Mouse (Mus musculus): ENCODE data around the gene Draxin. TPM values are rescaled to one million over a fixed set of nuclear protein-coding genes. Genes with fewer than 3 reads are reported as not detected.
"Not testable (repeated sequence)": the region's sequence is repeated elsewhere in the genome, so short reads cannot be mapped to it uniquely, and the experiment has no call there.

Draxin gene
- polyA plus RNA-seq, 1 experiment from 2014 or later: 12.0 TPM

DNA sequence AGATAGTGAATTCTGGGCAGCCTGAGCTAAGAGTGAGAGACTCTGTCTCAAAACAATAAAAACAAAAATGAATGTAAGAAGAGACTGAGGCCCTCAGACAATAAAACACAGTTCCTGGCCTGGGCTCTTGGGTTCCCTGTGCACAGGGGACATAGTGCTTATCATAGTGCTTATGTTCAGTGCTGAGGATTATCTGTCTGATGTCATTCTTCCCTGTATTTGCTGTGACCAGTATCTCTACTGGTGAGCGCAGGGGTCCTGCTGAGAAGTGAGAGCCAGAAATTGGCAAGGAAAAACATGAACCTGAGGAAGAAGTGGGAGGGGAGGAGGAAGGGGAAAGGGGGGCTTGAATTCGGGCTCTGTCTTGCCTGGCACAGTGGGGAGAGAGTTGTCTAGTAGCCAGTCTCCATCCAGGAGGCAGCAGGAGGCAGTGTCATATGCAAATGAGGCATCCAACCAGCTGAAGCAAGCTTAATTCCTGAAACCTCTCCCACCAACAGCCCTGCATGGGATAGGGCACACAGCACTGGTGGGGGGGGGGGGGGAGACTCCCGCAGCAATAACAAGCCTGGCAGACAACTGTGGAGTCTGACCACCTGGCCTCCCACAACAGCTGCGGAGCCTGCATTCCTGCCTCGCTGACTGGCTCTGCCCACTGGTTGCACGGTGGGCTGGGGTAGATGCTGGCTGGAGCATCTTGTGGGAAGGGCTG lies 8.4 kb downstream of the Draxin start:
- H3K27ac ChIP-seq (ENCODE audit: low read depth, low read length): peak overlapping the region; percentile 80
- no peaks in the 10 kb centered on the region for H3K27me3 ChIP-seq (replicated peaks; ENCODE audit: control insufficient read depth, insufficient read depth, low read length)
- peak overlapping the region; percentile 38; the same call in 1 of the 2 replicates for H3K9ac ChIP-seq (ENCODE audit: low read depth, low read length)
- H3K4me3 ChIP-seq (ENCODE audit: low read length): no peak overlapping the region
- ATAC-seq: peak; percentile 85
- H3K9me3 ChIP-seq (ENCODE audit: control insufficient read depth, low read length): no peaks in the 10 kb centered on the region
- WGBS: 9% methylated on average over 6 of the region's 6 CpGs
- H3K4me2 ChIP-seq (ENCODE audit: low read length): no peak overlapping the region
- peaks cover 23% of the 10 kb centered on the region for H3K4me1 ChIP-seq (ENCODE audit: control insufficient read depth, insufficient read depth, low read depth, low read length)
- H3K36me3 ChIP-seq (ENCODE audit: control insufficient read depth, insufficient read depth, low read length): no peaks in the 10 kb centered on the region

DNA sequence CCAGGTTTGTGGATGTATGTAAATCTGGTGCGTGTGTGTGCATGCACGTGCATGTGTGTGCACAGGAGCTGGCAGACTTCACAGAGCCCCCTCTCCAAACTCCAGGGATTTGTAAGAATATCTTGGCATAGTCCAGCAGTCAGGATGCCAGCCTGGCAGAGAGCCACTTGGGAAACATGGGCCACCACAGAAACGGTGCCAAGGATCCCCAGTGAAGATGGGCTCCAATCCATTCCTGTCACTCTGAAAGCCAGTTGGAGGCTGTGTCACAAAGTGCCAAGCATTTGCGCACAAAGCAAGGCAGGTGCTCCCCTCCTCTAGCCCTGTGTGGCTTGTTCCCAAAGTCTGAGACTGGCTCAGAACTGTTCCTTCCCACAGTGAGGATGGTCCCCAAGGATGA lies 9.1 kb downstream of the Draxin start:
- Histone ChIP-seq H3K4me3 (ENCODE audit: low read length) (no peak overlapping the region), H3K4me1 (ENCODE audit: control insufficient read depth, insufficient read depth, low read depth, low read length) (peaks cover 23% of the 10 kb centered on the region), H3K9me3 (ENCODE audit: control insufficient read depth, low read length) (no peaks in the 10 kb centered on the region), H3K36me3 (ENCODE audit: control insufficient read depth, insufficient read depth, low read length) (no peaks in the 10 kb centered on the region), H3K9ac (ENCODE audit: low read depth, low read length) (no peak overlapping the region), H3K27ac (ENCODE audit: low read depth, low read length) (peak overlapping the region; percentile 80), H3K4me2 (ENCODE audit: low read length) (no peak overlapping the region), H3K27me3 (replicated peaks; ENCODE audit: control insufficient read depth, insufficient read depth, low read length) (no peaks in the 10 kb centered on the region)
- peak; percentile 77 for ATAC-seq
- 48% methylated on average over 4 of the region's 4 CpGs for WGBS

DNA sequence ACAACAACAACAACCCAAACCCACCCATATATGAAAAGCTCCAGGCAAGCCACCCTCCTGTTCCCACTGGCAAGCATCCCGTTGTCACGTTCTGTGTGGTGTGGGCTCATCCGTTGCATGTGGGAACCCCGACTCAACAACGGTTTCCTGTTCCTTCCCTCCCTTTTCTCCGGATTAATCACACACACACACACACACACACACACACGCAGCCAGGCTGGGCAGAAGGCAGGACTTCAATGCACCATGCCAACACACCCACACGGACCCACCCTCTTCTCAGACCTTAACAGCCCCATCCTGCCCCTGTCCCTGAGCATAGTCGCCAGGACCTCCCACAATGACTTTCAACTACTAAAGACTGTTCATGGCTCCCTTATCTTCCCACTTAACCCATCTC lies 9.9 kb downstream of the Draxin start:
- no peaks in the 10 kb centered on the region for H3K27me3 ChIP-seq (replicated peaks; ENCODE audit: control insufficient read depth, insufficient read depth, low read length)
- WGBS: 60% methylated on average over 9 of the region's 9 CpGs
- H3K9ac ChIP-seq (ENCODE audit: low read depth, low read length): no peak overlapping the region
- H3K4me1 ChIP-seq (ENCODE audit: control insufficient read depth, insufficient read depth, low read depth, low read length): peaks cover 24% of the 10 kb centered on the region
- no peak overlapping the region for H3K4me3 ChIP-seq (ENCODE audit: low read length)
- H3K36me3 ChIP-seq (ENCODE audit: control insufficient read depth, insufficient read depth, low read length): no peaks in the 10 kb centered on the region
- no peak for ATAC-seq
- H3K4me2 ChIP-seq (ENCODE audit: low read length): no peak overlapping the region
- H3K9me3 ChIP-seq (ENCODE audit: control insufficient read depth, low read length): no peaks in the 10 kb centered on the region
- peak overlapping the region; percentile 73 for H3K27ac ChIP-seq (ENCODE audit: low read depth, low read length)

DNA sequence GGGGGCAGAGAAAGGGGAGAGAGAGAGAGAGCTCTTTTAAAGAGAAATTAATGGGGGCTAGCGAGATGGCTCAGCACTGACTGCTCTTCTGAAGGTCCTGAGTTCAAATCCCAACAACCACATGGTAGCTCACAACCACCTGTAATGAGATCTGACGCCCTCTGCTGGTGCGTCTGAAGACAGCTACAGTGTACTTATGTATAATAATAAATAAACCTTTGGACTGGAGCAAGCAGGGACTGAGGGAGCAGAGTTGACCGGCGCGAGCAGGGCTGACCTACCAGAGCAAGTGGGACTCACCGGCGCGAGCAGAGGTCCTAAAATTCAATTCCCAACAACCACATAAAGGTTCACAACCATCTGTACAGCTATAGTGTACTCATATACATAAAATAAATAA lies 10.9 kb downstream of the Draxin start:
- ATAC-seq; H3K4me2 ChIP-seq (ENCODE audit: low read length); H3K4me3 ChIP-seq (ENCODE audit: low read length); H3K27ac ChIP-seq (ENCODE audit: low read depth, low read length); H3K9ac ChIP-seq (ENCODE audit: low read depth, low read length); H3K27me3 ChIP-seq (replicated peaks; ENCODE audit: control insufficient read depth, insufficient read depth, low read length); H3K9me3 ChIP-seq (ENCODE audit: control insufficient read depth, low read length); H3K36me3 ChIP-seq (ENCODE audit: control insufficient read depth, insufficient read depth, low read length): not testable (repeated sequence)
- WGBS: 88% methylated on average over 9 of the region's 9 CpGs
- H3K4me1 ChIP-seq (ENCODE audit: control insufficient read depth, insufficient read depth, low read depth, low read length): peaks cover 31% of the 10 kb centered on the region

DNA sequence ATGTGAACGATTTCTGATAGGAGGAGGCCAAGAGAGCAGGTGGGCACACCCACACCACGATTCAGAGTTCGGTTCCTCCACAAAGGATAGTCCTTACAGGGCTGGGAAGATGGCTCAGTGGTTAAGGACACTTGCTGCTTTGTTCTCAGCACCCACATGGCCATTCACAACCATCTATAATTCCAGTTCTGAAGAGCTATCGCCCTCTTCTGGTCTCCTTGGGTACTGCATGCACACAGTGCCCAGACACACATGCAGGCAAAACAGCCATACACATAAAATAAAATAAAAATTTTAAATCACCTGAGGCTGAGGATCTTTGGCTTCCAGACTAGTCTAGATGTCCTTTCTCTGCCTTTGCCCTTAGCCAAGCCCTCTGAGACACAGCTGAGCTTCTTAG lies 13.1 kb downstream of the Draxin start:
- H3K27me3 ChIP-seq (replicated peaks; ENCODE audit: control insufficient read depth, insufficient read depth, low read length): no peaks in the 10 kb centered on the region
- H3K4me1 ChIP-seq (ENCODE audit: control insufficient read depth, insufficient read depth, low read depth, low read length): peaks cover 19% of the 10 kb centered on the region
- no peak overlapping the region for H3K27ac ChIP-seq (ENCODE audit: low read depth, low read length)
- H3K9me3 ChIP-seq (ENCODE audit: control insufficient read depth, low read length): no peaks in the 10 kb centered on the region
- H3K36me3 ChIP-seq (ENCODE audit: control insufficient read depth, insufficient read depth, low read length): peaks cover under 1% of the 10 kb centered on the region; the same call in 1 of the 2 replicates
- WGBS: 78% methylated on average over 4 of the region's 4 CpGs
- no peak for ATAC-seq
- no peak overlapping the region for H3K9ac ChIP-seq (ENCODE audit: low read depth, low read length)
- H3K4me3 ChIP-seq (ENCODE audit: low read length): no peak overlapping the region
- H3K4me2 ChIP-seq (ENCODE audit: low read length): no peak overlapping the region

DNA sequence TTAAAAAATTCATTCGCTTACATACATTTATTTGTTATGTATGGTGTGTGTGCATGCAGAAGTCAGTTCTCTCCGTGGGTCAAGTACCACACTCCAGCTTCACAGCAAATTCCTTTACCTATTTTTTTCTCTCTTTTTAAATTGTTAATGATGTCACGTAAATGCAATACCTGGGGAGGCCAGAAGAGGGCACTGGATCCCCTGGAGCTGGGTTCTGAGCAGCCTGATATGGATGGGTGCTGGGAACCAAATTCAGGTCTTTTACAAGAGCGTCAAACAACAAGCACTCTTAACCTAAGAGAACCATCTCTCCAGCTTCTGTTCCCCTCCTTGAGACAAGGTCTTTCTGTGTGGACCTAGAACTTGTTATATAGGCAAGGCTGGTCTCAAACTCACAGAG lies 13.8 kb downstream of the Draxin start:
- Histone ChIP-seq H3K27ac (ENCODE audit: low read depth, low read length) (no peak overlapping the region), H3K9ac (ENCODE audit: low read depth, low read length) (no peak overlapping the region), H3K36me3 (ENCODE audit: control insufficient read depth, insufficient read depth, low read length) (peaks cover 4% of the 10 kb centered on the region; the same call in 1 of the 2 replicates), H3K9me3 (ENCODE audit: control insufficient read depth, low read length) (no peaks in the 10 kb centered on the region), H3K4me3 (ENCODE audit: low read length) (no peak overlapping the region), H3K27me3 (replicated peaks; ENCODE audit: control insufficient read depth, insufficient read depth, low read length) (no peaks in the 10 kb centered on the region), H3K4me2 (ENCODE audit: low read length) (no peak overlapping the region), H3K4me1 (ENCODE audit: control insufficient read depth, insufficient read depth, low read depth, low read length) (peaks cover 14% of the 10 kb centered on the region)
- 76% methylated on average over 4 of the region's 4 CpGs for WGBS
- no peak for ATAC-seq

DNA sequence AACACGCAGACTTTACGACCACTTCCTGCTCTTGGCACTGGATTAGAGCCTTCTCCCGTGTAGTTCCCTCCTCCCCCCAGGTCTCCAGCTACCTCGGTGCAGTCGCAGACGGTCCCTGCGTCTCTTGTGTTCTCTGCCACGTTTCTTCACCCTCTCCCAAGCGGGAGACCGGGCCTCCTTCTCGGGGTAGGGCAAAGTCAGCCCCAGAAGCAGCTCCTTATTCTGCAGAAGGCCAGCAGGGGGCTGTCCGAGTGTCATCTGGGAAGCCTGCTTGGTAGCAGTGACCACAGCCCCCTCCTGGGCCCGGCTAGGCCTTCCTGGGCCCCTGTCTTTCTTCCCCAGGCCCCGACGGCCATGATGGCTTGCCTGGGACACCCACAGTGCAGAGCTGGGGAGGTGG lies 15.0 kb downstream of the Draxin start:
- H3K9me3 ChIP-seq (ENCODE audit: control insufficient read depth, low read length): no peaks in the 10 kb centered on the region
- ATAC-seq: peak; percentile 4; the same call in 1 of the 2 replicates
- peak overlapping the region; percentile 73; the same call in 1 of the 2 replicates for H3K27ac ChIP-seq (ENCODE audit: low read depth, low read length)
- whole genome bisulfite sequencing: 7% methylated on average over 15 of the region's 15 CpGs
- peaks cover 4% of the 10 kb centered on the region; the same call in 1 of the 2 replicates for H3K36me3 ChIP-seq (ENCODE audit: control insufficient read depth, insufficient read depth, low read length)
- peak overlapping the region; percentile 51 for H3K9ac ChIP-seq (ENCODE audit: low read depth, low read length)
- H3K4me2 ChIP-seq (ENCODE audit: low read length): no peak overlapping the region
- H3K27me3 ChIP-seq (replicated peaks; ENCODE audit: control insufficient read depth, insufficient read depth, low read length): no peaks in the 10 kb centered on the region
- peaks cover 9% of the 10 kb centered on the region for H3K4me1 ChIP-seq (ENCODE audit: control insufficient read depth, insufficient read depth, low read depth, low read length)
- no peak overlapping the region for H3K4me3 ChIP-seq (ENCODE audit: low read length)

DNA sequence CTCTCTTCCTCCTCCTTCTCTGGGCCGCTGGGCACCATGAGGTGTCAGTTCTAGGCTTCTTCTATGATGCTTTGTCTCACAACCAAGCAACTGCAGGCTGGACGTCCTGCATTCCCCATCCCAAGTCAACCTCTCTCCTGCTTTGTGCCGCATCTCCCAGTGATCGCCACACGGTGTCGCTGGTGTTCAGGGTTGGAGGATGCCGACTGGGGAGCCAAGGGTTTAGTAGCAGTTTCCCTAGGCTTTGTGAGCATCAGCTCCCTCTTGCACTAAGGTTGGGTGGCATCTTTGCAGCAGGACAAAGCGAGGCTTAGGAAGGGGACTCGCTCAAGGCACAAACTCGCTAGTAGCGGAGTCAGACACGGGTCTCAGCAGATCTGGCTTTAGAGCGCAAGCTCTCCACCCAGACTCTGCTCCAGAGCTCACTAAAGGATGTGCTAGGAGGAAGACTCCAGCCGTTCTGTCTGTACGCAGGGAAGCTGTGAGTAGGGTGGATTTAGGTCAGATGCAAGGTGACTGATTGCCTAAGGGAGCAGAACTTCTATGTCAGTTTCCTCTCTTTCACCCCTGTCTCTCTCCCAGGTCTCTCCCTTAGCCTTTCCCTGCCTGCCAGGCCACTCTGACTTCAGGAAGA lies 15.6 kb downstream of the Draxin start:
- Histone ChIP-seq H3K4me3 (ENCODE audit: low read length) (no peak overlapping the region; the same call in 1 of the 2 replicates), H3K27me3 (replicated peaks; ENCODE audit: control insufficient read depth, insufficient read depth, low read length) (no peaks in the 10 kb centered on the region), H3K4me1 (ENCODE audit: control insufficient read depth, insufficient read depth, low read depth, low read length) (peaks cover 9% of the 10 kb centered on the region), H3K36me3 (ENCODE audit: control insufficient read depth, insufficient read depth, low read length) (peaks cover 4% of the 10 kb centered on the region; the same call in 1 of the 2 replicates), H3K27ac (ENCODE audit: low read depth, low read length) (peak overlapping the region; percentile 73), H3K9me3 (ENCODE audit: control insufficient read depth, low read length) (no peaks in the 10 kb centered on the region), H3K4me2 (ENCODE audit: low read length) (peak overlapping the region; percentile 20; the same call in 1 of the 2 replicates), H3K9ac (ENCODE audit: low read depth, low read length) (peak overlapping the region; percentile 41; the same call in 1 of the 2 replicates)
- WGBS: 4% methylated on average over 15 of the region's 15 CpGs
- peak; percentile 77 for ATAC-seq

DNA sequence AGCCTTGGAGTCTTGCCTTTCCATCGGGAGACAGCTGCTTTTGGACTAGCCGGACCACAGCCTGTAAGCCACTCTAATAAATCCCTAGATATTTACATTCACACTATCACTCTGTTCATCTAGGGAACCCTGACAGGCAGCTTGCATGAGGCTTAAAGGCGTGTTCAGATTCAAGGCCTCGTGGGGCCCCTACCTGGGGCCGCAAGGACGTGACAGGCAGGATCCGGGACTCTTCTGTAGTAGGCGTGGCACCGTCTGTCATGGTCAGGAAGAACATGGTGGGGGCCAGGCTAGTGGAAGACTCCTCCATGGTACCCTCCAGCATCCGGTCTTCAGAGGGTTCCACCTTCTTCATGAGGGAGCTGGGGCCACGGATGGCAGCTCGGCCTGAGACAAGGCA lies 18.0 kb downstream of the Draxin start:
- no peak overlapping the region for H3K4me3 ChIP-seq (ENCODE audit: low read length)
- H3K4me1 ChIP-seq (ENCODE audit: control insufficient read depth, insufficient read depth, low read depth, low read length): peaks cover 9% of the 10 kb centered on the region
- no peaks in the 10 kb centered on the region for H3K27me3 ChIP-seq (replicated peaks; ENCODE audit: control insufficient read depth, insufficient read depth, low read length)
- no peaks in the 10 kb centered on the region for H3K9me3 ChIP-seq (ENCODE audit: control insufficient read depth, low read length)
- WGBS: 85% methylated on average over 12 of the region's 12 CpGs
- H3K27ac ChIP-seq (ENCODE audit: low read depth, low read length): no peak overlapping the region
- ATAC-seq: no peak
- no peak overlapping the region for H3K9ac ChIP-seq (ENCODE audit: low read depth, low read length)
- H3K4me2 ChIP-seq (ENCODE audit: low read length): no peak overlapping the region
- peaks cover 4% of the 10 kb centered on the region; the same call in 1 of the 2 replicates for H3K36me3 ChIP-seq (ENCODE audit: control insufficient read depth, insufficient read depth, low read length)

All from hindbrain, embryonic 16.5 days (tissue).